Mouse (Mus musculus): Measurements from ENCODE around the gene Gm3173.
"Not testable (repeated sequence)": the region's sequence is repeated elsewhere in the genome, so short reads cannot be mapped to it uniquely, and the experiment has no call there.

DNA sequence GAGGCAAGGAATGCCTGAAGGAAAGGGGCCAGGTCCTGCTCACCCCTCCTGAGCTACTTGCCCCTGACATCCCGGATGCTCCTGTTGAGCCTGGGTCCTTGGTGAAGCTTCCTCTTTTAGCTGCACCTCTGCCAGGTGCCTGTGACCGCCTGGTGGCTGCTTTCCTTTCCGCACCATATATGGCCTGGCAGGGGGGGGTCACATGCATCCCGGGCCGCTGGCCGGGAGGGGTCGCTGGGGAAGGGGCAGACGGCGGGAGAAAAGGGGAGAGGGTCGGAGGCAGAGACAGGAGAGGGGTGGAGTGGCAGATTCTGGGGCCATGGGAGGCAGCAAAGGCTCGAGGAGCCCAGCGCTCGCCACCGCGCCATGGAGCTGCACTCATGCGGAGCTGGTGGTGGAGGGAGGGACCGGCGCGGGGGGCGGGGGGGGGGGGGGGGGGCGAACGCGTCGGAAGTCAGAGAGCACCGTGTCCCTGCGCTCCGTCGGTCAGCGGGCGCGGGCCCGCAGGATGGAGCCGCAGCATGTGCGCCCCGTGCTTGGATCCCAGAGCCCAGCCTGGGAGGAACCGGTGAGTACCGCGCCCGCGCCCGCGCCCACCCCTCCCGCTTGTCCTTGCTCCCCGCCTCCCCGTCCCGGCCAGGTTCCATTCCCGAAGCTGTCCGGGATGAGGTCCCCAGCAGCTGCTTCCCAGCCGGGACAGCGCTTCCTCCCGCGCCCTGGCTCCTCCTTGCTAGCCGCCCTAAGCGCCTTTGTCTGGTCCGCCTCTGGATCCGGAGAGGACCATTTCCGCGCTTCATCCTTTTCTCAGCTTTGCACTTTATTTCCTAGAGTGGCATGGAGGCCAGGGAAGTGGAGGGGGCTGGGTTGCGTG is 15.6 kb upstream of the Gm3173 start, which contains the start of gene Gm3164:
- not testable (repeated sequence) for TF ChIP-seq CTCF (IDR thresholded peaks at IDR 0.05; ENCODE audit: low read depth); EP300 (optimal IDR thresholded peaks at IDR 0.05)

Data from stomach, postnatal 0 days (tissue).